Mouse (Mus musculus) forebrain, postnatal 0 days (tissue): Measurements from ENCODE around the gene Pold1. TPM values are rescaled to one million over a fixed set of nuclear protein-coding genes. Genes with fewer than 3 reads are reported as not detected.

Experiments used
- ATAC-seq: fragments of 200-750 bp; cut with Nextera tagmentation; 2 replicates; pipeline ENCODE4 v1.8.0; 2017; ENCODE audit warnings: mild to moderate bottlenecking, moderate library complexity
- DNase-seq: peaks from one replicate; pipeline ENCODE4 v3.0.0-alpha.2; 2015
- H3K27ac ChIP-seq: fragments of 300-500 bp; sonication (generic); 2 replicates; pipeline ENCODE4 v1.5.1; 2014; ENCODE audit warnings: low read depth, mild to moderate bottlenecking, antibody characterized with exemption, low read length, moderate library complexity, mixed read lengths
- H3K27me3 ChIP-seq: fragments of 300-500 bp; sonication (generic); 2 replicates; pipeline ENCODE4 v1.6.1; 2014; ENCODE audit warnings: mild to moderate bottlenecking, low read length, mixed read lengths; ENCODE audit not compliant: insufficient read depth
- H3K36me3 ChIP-seq: fragments of 300-500 bp; sonication (generic); 2 replicates; pipeline ENCODE4 v1.6.1; 2014; ENCODE audit warnings: mild to moderate bottlenecking, moderate library complexity; ENCODE audit not compliant: insufficient read depth
- H3K4me1 ChIP-seq: fragments of 300-500 bp; sonication (generic); 2 replicates; pipeline ENCODE4 v1.6.1; 2014; ENCODE audit warnings: antibody characterized with exemption; ENCODE audit not compliant: insufficient read depth
- H3K4me2 ChIP-seq: fragments of 300-500 bp; sonication (generic); 2 replicates; pipeline ENCODE4 v1.6.1; 2014; ENCODE audit warnings: low read depth, mild to moderate bottlenecking, moderate library complexity
- H3K4me3 ChIP-seq: fragments of 300-500 bp; sonication (generic); 2 replicates; pipeline ENCODE4 v1.5.1; 2014; ENCODE audit warnings: low read depth, low read length, mixed read lengths
- H3K9ac ChIP-seq: fragments of 300-500 bp; sonication (generic); 2 replicates; pipeline ENCODE4 v1.6.1; 2014; ENCODE audit warnings: mild to moderate bottlenecking
- H3K9me3 ChIP-seq: fragments of 300-500 bp; sonication (generic); 2 replicates; pipeline ENCODE4 v1.6.1; 2016; ENCODE audit warnings: low read length
- CTCF ChIP-seq: sonication (generic); IDR thresholded peaks from 2 replicates; pipeline ENCODE4 v1.5.1; 2016; ENCODE audit warnings: antibody characterized with exemption, control low read depth, low read depth
- WGBS: fragments of 180-500 bp; shearing (Covaris S2); extraction: QIAGEN DNeasy Blood & Tissue Kit; methylation state at CpG from one replicate; pipeline ENCODE4 v1.1.7; 2014; 5-methylcytosine and 5-hydroxymethylcytosine counted together
- microRNA-seq, 2 experiments: library from miRNA; unstranded; fragments of <30 nt; microRNA quantifications; one replicate each; pipeline ENCODE4; 2016
- polyA plus RNA-seq: library from polyadenylated mRNA; unstranded; fragments of >200 nt; fragmentation: Nextera tagmentation; extraction: Ambion mirVana; gene quantifications from 2 replicates; pipeline ENCODE4 v1.2.1, GENCODE M21; 2015
- total RNA-seq: library from RNA; depleted of rRNA; stranded (reverse); fragments of >200 nt; gene quantifications from 2 replicates; pipeline ENCODE4 v1.2.3, GENCODE M21; 2014; rRNA removed

Gene Pold1
- total and polyA plus RNA-seq, 2 experiments from 2014 or later: 14.2 to 16.2 TPM

GRCm38 (mm10) chr7:44482836-44483435 is 65.7 kb downstream of the Pold1 start:
- Histone ChIP-seq H3K27me3 (peaks cover 7% of the 10 kb centered on the region; the same call in 1 of the 2 replicates), H3K36me3 (no peaks in the 10 kb centered on the region; the same call in none of the 2 replicates), H3K4me2 (no peak overlapping the region), H3K4me1 (no peaks in the 10 kb centered on the region), H3K9ac (no peak overlapping the region), H3K4me3 (no peak overlapping the region), H3K9me3 (no peaks in the 10 kb centered on the region), H3K27ac (no peak overlapping the region)
- WGBS: 81% methylated on average over 3 of the region's 3 CpGs
- no peak for DNase-seq
- TF ChIP-seq CTCF: no peak
- ATAC-seq: no peak

Small RNA genes within 50 kb of the gene (microRNA-seq; reads per million reads assigned to microRNA genes)
- 0 to 0.12 reads per million in 2 experiments for gene Mir7053

Other genes with a start within 250 kb of the Pold1 start
- 3.8 and 4.7 TPM in 2 replicates for gene Clec11a, start 241.9 kb downstream of the Pold1 start, total RNA-seq
- 3.7 and 4.3 TPM in 2 replicates for gene Clec11a, start 241.9 kb downstream of the Pold1 start, polyA plus RNA-seq
- 31.1 and 34.2 TPM in 2 replicates for gene Shank1, start 238.6 kb downstream of the Pold1 start, total RNA-seq
- 15.4 and 29.7 TPM in 2 replicates for gene Shank1, start 238.6 kb downstream of the Pold1 start, polyA plus RNA-seq
- 48.2 and 77.2 TPM in 2 replicates for gene Syt3, start 164.7 kb downstream of the Pold1 start, total RNA-seq
- gene Syt3, start 164.7 kb downstream of the Pold1 start, polyA plus RNA-seq: 43.9 and 55.0 TPM in 2 replicates
- 1.3 and 7.3 TPM in 2 replicates for gene 1700008O03Rik, start 163.0 kb downstream of the Pold1 start, total RNA-seq
- gene 1700008O03Rik, start 163.0 kb downstream of the Pold1 start, polyA plus RNA-seq: 2.7 and 3.5 TPM in 2 replicates
- gene Lrrc4b, start 119.8 kb downstream of the Pold1 start, total RNA-seq: 347 and 391 TPM in 2 replicates
- gene Lrrc4b, start 119.8 kb downstream of the Pold1 start, polyA plus RNA-seq: 19.5 and 22.2 TPM in 2 replicates
- 4.4 and 20.3 TPM in 2 replicates for gene Aspdh, start 83.5 kb downstream of the Pold1 start, total RNA-seq
- 1.6 and 2.2 TPM in 2 replicates for gene Aspdh, start 83.5 kb downstream of the Pold1 start, polyA plus RNA-seq
- 27.6 and 39.3 TPM in 2 replicates for gene Josd2, start 80.9 kb downstream of the Pold1 start, total RNA-seq
- gene Josd2, start 80.9 kb downstream of the Pold1 start, polyA plus RNA-seq: 28.6 and 31.7 TPM in 2 replicates
- 212 and 238 TPM in 2 replicates for gene Emc10, start 52.3 kb downstream of the Pold1 start, total RNA-seq
- gene Emc10, start 52.3 kb downstream of the Pold1 start, polyA plus RNA-seq: 168 and 171 TPM in 2 replicates
- gene Fam71e1, start 52.3 kb downstream of the Pold1 start, total RNA-seq: 21.1 and 22.0 TPM in 2 replicates
- gene Fam71e1, start 52.3 kb downstream of the Pold1 start, polyA plus RNA-seq: 23.1 and 27.2 TPM in 2 replicates
- 0.15 and 0.33 TPM in 2 replicates for gene Mybpc2, start 24.2 kb downstream of the Pold1 start, total RNA-seq
- 0.15 and 0.29 TPM in 2 replicates for gene Mybpc2, start 24.2 kb downstream of the Pold1 start, polyA plus RNA-seq
- 0.05 TPM in 1 of 2 replicates, not detected in the other for gene Spib, start 16.8 kb downstream of the Pold1 start, total RNA-seq
- gene Spib, start 16.8 kb downstream of the Pold1 start, polyA plus RNA-seq: not detected in 2 replicates
- 44.1 and 45.9 TPM in 2 replicates for gene Nr1h2, start 5.1 kb upstream of the Pold1 start, total RNA-seq
- gene Nr1h2, start 5.1 kb upstream of the Pold1 start, polyA plus RNA-seq: 49.9 and 51.1 TPM in 2 replicates
- gene Napsa, start 23.5 kb upstream of the Pold1 start, total RNA-seq: 0.08 and 0.24 TPM in 2 replicates
- gene Napsa, start 23.5 kb upstream of the Pold1 start, polyA plus RNA-seq: 0.35 and 0.71 TPM in 2 replicates
- gene Kcnc3, start 41.8 kb upstream of the Pold1 start, total RNA-seq: 6.0 and 8.6 TPM in 2 replicates
- 4.2 and 5.2 TPM in 2 replicates for gene Kcnc3, start 41.8 kb upstream of the Pold1 start, polyA plus RNA-seq
- gene Myh14, start 122.0 kb upstream of the Pold1 start, total RNA-seq: 4.5 and 11.9 TPM in 2 replicates
- gene Myh14, start 122.0 kb upstream of the Pold1 start, polyA plus RNA-seq: 2.9 and 4.2 TPM in 2 replicates
- not detected in 2 replicates for gene Izumo2, start 159.9 kb upstream of the Pold1 start, total RNA-seq
- not detected in 2 replicates for gene Izumo2, start 159.9 kb upstream of the Pold1 start, polyA plus RNA-seq
- 18.7 and 19.6 TPM in 2 replicates for gene Vrk3, start 199.6 kb upstream of the Pold1 start, total RNA-seq
- 27.1 and 31.1 TPM in 2 replicates for gene Vrk3, start 199.6 kb upstream of the Pold1 start, polyA plus RNA-seq
- 0.85 and 2.0 TPM in 2 replicates for gene Zfp473, start 202.2 kb upstream of the Pold1 start, total RNA-seq
- 0.41 and 0.74 TPM in 2 replicates for gene Zfp473, start 202.2 kb upstream of the Pold1 start, polyA plus RNA-seq